Mouse (Mus musculus): ENCODE measurements around the gene Znfx1.
"Not testable (repeated sequence)": the region's sequence is repeated elsewhere in the genome, so short reads cannot be mapped to it uniquely, and the experiment has no call there.

DNA sequence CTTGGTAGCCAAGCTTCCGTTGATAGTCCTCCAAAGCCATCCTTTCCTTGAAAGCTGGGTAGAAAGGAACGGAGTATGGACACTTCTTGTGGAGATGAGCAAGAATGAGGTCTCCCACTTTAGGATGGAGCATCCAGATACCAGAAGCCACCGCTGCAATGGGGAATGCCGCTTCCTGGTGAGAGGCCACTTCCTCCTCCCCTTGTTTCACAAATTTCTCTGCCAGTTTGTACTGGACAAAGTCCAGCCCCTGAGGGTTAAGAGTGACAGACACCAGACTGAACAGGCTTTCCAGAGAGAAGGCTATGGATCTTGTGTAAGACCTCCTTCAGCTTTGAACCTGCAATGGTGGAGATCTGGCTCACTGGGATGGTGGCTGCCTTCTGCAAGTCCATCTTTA is 55.2 kb downstream of the Znfx1 start:
- not testable (repeated sequence) for TF ChIP-seq CTCF (IDR thresholded peaks at IDR 0.05; ENCODE audit: borderline replicate concordance, control insufficient read depth, extremely low read depth, insufficient read depth, low read length, poor library complexity); POLR2A (IDR thresholded peaks at IDR 0.05; ENCODE audit: control insufficient read depth, extremely low read depth, insufficient read depth, low read length, poor library complexity)

Data from thymus, adult 2 months (tissue).